Mouse (Mus musculus) liver, adult 2 months (tissue): Measurements from ENCODE around the gene Stk32c.

Experiments used
- CTCF ChIP-seq: fragments of 200-500 bp; IDR thresholded peaks from 2 replicates; pipeline ENCODE4 v1.5.1; 2011; ENCODE audit warnings: low read depth, low read length, control low read depth
- POLR2A ChIP-seq: fragments of 200-500 bp; IDR thresholded peaks from 2 replicates; pipeline ENCODE4 v1.6.1; 2011; ENCODE audit warnings: low read length, control low read depth; ENCODE audit not compliant: insufficient read depth; ENCODE audit errors: extremely low read depth

GRCm38 (mm10) chr7:139184396-139184795 is 28.7 kb downstream of the Stk32c start:
- TF ChIP-seq POLR2A: no peak
- no peak for TF ChIP-seq CTCF
